Mouse (Mus musculus) layer of hippocampus, postnatal 10 days (tissue): ENCODE data around the gene Eps8. TPM values are rescaled to one million over a fixed set of nuclear protein-coding genes. Genes with fewer than 3 reads are reported as not detected.

Experiments used
- DNase-seq, 2 experiments: peaks; one replicate each; pipeline ENCODE4 v3.0.0; 2021; ENCODE audit warnings: low spot score in 2 of 2
- long read RNA-seq: library from polyadenylated mRNA; stranded (forward); transcript quantifications from one replicate; pipeline ENCODE4 v2.0.0, GENCODE M21; 2023
- total RNA-seq, 2 experiments: library from RNA; stranded (reverse); gene quantifications; 2 replicates each; pipeline ENCODE4 v1.2.3; 2021

The Eps8 gene
- 10 to 100 TPM; 55.5 to 58.6 TPM for total RNA-seq
- long read RNA-seq, full-length matches to known transcripts, result 15 of 26 reads
- long read RNA-seq, partial matches to known transcripts, result 3 of 26 reads
- long read RNA-seq, other reads (novel, unspliced or antisense), result 8 of 26 reads

DNA sequence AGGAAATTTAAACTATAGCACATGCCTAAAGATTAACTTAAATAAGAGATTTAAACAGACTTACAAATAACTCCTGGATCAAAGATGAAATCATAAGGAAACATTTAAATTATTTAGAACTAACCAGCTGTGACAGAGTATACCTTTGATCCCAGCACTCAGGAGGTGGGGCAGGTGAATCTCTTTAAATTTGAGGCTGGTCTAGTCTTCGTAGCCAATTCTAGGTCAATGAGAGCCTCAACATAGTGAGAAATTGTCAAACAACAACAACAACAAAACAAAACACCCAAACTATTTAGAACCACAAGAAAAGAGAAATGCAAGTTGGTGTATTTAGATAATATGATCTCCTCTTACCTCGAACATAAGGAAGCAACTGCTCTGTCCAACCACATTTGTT is at the start of gene Eps8:
Gene Eps8, minus strand, starts transcription at position 101 of the 400 bp plus-strand sequence.
- DNase-seq, result no peak

DNA sequence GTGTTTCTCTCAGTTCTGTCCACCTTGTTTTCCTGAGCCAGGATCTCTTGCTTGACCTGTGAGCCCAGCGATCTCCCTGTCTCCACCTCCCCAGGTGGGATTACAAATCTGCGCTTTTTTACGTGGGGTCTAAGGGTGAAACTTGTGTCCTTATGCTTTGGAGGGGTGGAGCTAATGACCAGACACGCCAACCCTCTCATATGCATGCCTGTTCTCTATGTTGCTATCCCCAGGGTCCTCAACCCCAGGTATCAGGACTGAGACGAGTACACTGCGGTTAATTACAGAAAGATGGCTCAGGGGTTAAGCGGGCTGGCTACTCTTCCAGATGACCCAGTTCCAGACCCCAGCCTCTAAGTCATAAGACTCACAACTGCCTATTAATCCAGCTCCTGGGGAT is 48.8 kb upstream of the Eps8 start:
- no peak for DNase-seq

DNA sequence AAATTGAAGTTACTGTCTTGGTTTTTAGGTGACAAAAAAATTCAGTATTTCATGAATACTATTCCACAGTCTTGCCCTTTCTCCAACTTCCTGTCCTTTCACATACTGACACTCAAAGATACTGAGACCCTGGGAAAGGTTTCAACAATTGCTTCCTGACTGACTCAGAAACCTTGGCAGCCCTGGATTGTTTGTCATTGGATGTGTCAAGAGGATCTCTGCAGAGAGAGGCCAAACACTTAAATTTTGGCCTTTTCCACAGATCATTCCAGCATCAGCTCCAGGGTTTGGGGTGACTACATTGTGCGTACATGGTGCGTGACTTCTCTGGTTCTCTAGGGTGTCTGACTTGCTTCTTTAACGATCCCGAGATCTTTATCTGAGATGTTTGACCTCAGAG is 48.2 kb upstream of the Eps8 start:
- no peak for DNase-seq

DNA sequence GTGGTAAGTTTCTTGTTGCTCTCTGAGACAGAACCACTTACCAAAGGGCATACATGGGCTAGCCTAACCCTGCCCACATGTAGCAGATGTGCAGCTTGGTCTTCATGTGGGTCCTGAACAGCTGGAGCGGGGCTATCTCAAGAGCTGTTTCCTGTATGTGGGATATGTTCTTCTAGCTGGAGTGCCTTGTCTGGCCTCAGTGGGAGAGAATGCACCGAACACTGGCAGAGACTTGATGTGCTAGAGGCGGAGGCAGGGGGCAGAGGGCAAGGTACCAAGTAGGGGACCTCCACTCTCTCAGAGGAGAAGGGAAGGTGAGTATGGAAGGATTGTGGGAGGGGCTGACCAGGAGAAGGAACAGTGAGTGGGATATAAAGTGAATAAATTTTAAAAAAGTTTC is 47.5 kb upstream of the Eps8 start:
- no peak for DNase-seq

DNA sequence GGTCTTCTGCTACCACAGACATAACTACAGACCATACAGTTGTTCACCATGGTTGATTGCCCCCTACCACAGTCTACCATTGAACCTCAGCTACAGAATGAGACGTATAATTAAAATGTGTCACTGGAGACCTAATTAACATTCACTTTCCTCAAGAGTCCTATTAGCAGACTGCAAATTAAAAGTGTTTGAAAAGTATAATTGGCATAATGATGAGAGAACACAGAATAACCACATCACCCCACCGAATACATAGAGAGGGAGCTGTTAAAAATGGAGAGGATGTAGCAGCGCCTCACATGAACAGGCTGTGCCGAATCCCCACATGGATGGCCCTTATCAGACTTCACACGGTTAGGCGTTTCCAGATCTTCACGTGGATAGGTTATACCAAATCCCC is 44.8 kb upstream of the Eps8 start:
- no peak for DNase-seq

DNA sequence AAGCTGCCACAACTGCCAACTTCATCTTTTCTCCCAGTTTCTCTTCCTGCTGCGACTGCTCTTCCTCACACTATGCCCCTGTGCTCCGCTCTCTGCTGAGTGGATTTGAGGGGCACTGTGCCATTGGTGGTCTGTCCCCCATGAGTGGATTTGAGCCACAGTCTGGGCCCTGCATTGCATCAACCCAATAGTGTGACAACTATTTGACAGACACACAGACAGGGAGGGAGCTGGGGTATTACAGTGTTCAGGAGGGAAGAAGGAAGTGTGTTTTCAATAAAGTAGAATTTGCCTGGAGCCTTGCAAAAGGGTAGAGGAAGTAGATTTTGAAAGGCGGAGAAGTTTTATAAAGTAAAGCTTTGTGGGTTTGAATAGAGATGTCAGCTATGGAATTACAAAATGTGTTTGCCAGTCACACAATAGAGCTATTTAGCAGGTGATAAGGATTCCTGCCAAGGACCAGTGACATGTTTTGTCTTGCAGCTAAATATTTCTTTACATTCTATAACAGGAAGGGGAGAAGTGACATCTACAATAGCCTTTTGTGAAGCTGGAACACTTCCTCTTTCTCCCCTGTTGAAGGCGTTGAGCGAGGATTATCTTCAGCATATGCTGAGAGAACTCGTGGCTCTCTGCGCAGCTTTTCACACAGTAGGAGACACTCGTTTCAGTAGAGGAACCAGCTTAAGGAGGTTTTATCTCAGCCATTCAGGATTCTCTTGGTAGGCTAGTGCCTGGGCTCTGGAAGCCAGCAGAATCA is 41.9 kb upstream of the Eps8 start:
- DNase-seq, result no peak

DNA sequence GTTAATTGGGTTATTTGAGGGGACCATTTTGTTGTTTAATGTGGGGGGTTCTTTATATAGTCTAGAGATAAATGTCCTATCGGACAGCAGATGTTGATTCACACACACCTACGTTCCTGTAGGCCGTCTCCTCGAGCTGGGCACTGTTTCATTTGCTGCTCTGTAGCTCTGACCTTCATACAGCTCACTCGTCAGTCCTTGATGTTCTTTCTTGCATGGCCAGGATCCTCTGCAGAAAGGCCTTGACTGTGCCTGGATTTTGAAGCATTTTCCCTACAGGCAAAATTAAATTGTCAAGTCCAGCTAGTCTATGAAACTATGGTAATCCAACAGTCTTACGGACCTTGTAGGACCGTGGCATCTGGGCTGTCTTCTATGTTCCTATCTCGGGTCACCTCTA is 40.4 kb upstream of the Eps8 start:
- no peak for DNase-seq

DNA sequence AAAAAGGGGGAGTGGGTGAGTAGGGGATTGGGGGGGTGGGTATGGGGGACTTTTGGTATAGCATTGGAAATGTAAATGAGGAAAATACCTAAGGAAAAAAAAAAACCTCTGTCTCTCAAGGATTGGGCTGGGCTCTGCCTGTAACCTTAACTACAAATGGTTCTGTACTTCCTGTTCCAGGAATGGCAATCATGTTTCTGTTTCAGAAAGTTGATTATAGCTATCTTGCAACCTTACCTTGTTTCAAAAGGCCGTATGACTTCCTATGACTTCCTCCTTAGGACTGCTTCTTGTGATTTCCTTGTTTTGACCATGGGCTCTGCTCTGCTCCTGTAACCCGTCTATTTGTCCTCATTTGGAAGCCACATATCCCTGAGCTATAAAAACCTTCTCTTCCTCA is 39.6 kb upstream of the Eps8 start:
- DNase-seq, result no peak

DNA sequence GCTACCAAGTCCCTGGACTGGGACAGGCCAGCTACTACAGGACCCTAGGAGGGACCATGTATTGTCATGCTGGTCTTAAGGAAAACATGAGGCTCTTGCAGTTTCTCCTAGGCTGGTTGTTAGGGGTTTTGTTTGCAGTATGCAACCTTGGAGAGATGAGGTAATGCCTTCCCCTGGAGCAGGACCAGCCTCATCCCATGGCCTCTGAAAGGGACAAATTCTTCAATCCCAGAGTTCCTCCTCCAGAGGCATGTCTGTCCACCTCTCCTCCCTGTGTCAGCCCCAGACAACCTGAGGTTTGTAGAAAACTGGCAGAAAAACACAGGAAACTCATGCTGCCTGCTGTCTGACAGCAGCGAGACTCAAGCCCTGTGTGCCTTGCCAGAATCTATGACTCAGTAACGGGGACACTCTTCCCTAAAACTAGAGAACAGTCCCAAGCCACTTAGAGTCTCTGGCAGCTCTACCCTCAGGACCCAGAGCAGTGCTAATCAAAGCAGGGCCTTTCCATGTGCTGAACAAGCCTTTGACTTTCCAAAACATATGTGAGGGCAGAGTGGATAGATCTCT is 36.0 kb upstream of the Eps8 start:
- no peak for DNase-seq

DNA sequence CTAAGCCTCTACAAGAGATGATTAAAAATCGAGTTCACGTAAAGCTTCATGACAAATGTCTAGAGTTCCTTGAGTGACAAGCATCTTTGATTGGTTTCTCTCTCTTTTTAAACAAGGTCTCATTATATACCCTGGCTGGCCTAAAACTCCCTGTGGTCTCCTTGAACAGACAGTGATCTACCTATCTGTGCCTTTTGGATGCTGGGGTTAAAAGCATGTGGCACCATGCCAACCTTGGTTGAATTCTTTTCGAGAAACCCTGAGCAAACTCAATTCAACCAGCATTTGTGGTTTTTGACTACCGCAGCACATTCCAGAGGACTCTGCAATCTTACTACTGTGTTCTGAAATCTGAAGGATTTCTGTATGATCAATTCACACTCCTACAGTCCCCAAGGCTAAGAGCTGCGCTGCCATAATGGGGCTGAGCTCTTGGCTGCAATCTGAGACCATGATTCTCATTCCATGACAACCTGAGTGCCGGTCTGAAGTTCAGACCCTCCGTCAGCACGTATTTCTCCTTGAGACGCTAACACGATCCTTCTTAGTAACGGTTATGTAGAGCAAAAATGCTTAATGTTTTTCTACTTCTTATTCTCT is 33.9 kb upstream of the Eps8 start:
- DNase-seq, result no peak

DNA sequence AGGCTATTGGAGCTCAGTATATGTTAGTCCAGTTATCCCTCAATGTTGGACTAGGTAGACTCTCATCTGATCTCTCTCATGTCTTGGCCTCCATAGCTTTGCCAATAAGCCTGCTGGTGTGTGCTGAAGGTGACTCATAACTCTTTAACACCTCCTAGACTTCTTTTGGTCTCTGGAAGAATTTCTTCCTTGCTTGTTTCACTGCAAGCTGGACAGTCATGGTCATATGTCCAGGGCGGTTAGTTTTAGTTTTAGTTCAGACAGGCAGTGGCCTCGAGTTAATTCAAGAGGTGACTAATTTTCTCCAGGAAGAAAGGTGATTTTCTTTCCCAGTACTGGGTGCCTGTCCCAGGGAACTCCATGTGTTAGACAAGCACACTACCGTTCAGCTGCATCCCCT is 33.4 kb upstream of the Eps8 start:
- no peak for DNase-seq

DNA sequence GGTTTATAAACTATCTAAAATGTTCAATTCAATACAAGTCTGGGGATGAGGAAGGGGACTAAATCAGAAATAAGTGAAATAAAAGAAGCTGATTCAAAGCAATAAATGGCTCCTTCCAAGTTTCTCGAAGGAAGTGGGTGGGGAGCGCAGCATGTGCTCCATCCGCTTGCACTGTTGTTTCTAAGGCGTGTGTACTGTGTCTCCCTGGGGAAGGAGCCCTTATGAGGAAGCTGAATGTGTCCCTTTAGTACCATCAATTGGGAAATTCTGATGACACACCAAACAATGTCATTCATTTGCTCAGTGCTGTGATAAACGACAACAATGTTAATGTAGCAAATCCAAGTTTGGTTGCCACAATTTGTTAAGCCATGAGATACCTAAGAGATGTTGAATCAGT is 33.0 kb upstream of the Eps8 start:
- DNase-seq, result no peak

DNA sequence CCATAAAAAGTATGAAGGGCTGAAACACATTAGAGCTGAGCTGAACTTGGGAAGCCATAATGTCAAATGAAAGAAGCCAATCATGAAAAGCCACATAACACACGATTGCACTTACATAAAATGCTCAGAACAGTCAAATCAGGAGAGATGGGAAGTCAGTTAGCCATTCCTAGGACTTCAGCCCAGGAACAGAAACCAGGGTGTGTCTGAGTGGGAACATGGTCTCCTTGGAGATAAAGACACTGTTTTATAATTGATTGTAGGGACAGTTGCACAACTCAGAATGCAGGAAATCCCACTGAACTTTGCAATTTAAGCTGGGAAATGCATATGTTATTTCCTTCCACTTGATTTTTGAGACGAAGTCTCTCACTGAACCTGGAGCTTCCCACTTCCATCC is 28.0 kb upstream of the Eps8 start:
- no peak for DNase-seq

DNA sequence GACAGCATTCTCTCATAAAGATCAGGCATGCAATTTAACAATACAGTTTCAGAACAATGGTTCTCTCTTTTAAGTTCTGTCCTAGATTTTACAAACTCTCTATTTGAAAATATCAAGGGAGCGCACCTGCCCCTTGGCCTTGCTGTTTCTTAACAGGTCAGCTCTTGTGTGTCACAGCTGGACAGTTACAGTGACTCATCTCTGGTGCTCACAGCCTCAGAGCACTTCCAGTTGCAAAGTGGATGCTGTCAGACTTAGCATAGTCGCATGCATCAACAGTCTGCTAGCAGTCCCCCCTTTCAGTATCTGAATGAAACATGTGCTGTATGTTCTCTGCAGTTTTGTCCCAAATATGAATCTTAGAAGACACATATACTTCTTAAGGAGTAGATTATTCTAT is 26.3 kb upstream of the Eps8 start:
- no peak for DNase-seq

DNA sequence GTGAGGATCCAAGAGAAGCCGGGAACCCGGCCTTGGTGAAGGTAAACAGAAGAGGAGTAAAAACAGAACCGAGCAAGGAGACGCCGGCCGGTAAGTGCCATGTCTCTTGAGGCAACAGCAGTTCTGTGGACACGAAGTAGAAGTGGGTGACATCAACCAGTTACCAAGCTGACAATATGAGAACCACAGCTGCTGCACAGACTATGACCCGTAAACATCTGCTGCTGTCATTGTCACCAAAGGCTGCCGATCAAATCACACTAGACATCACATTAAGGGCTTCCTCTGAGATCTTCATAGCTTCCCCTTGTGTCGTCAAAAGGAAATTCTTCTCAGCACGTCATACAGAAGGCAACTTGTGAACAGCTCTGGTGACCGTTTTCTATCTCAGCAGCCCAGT is 21.9 kb upstream of the Eps8 start:
- no peak for DNase-seq

DNA sequence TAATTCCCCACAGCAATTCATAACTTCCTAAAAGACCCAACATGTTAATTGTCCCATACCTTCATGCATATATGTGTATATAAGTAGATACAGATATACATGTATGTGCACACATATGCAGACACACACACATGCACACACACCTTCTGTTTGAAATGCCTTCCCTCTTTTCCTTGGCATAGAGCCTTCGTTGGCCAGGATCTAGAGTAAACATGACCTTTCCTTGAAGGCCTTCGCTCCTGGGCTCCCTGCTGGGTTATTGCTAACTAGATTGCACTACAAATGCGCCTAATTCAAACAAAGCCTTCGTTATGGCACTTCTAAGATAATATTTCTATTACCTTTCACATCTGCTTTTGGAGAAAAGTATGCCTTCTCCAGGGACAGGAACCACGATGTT is 20.9 kb upstream of the Eps8 start:
- no peak for DNase-seq

DNA sequence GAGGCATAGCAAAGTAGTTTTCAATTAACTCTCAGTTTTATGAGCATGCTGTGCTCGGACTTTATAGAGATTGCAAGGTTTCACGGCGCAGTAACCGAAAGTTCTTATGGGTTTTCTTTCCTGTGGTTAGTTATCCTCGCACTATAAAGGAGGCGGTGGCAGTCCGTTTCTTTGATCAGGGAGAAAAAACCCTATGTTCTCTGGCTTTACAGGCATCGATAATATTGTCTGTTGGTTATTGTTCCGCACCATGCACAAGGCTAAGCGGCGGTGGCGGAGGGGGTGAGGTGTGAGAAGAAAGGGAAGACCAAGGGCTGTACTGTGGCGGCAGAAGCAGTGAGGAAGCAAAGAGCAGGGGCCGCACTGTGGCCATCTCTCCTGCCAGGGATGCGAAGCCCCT is 18.6 kb upstream of the Eps8 start:
- DNase-seq, result no peak

DNA sequence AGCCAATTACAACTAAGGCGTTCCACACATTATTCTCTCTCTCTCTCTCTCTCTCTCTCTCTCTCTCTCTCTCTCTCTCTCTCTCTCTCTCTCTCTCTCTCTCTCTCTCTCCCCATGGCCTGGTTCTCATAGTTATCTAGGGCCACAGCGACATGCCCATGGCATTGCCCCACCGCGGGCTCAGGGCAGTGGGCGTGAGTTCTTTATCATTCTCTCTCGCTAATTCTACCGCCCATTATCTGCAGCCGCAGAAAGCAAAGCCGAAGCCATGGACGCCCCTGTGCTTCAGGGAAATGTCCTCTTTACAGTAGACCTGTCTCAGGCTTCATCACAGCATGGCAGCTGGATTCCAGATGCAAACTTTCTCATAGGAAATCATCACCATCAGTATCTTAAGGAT is 16.9 kb upstream of the Eps8 start:
- DNase-seq, result no peak

DNA sequence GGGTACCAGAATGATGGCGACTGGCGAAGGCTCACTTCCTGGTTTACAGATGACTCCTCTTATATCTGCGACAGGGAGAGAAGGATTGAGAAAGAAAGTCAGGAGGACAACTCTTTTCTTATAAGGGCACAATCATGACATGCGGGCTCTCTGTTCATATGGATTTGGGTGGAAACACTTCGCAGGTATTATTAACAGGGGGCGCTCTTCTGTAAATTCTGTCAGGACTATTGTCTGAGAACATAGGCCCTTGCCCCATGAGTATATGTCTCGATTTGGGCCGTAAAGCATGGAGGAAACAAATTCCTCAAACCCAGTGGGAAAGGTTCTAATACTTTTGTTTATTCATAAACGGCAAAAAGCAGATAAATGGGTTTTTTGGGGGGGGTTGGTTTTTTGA is 16.1 kb upstream of the Eps8 start:
- no peak for DNase-seq

DNA sequence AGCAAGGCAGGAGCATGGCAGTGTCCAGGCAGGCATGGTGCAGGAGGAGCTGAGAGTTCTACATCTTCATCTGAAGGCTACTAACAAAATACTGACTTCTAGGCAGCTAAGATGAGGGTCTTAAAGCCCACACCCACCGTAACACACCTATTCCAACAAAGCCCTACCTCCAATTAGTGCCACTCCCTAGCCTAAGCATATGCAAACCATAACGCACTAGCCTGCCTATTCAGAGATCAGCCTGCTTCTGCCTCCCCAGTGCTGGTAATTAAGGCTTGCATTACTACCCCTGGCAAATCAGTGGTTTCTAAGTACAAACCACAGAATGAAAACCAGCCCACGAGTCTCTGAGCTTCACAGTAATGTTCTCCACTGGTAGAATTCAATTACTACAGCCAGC is 15.2 kb upstream of the Eps8 start:
- DNase-seq, result no peak

DNA sequence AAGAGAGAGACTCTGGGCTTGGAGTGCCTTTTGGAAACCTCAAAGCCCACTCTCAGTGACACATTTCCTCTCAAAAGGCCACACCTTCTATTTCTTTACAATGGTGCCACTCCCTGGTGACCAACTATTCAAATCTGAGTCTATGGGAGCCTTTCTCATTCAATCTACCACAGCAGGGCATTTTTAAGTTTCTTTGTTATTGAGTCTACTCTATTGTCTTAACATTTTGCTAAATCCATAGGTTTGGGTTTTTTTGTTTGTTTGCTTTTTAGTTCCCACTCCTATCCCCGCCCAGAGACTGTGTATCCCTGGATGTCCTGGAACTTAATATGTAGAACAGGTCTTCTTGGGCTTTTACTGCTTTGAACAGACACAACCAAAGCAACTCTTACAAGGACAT is 14.8 kb upstream of the Eps8 start:
- no peak for DNase-seq

DNA sequence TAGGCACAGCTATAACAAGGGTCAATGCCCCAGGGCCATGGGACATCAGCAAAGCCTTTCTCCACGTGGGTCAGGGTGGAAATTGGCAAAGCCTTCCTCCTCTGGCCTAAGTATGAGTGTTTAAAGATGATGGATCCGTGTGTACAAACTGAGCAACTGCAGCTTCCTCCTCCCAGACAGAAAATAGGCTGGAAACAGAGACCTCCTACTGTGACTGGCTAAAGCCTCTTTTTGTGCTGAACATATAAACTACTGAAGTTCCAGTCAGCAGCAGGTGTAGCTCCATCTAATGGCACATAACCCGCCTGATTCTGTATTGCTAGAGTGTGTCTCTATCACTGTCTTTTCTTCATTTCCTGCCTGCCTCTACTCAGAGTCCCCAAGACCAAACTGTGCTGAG is 13.7 kb upstream of the Eps8 start:
- DNase-seq, result no peak

DNA sequence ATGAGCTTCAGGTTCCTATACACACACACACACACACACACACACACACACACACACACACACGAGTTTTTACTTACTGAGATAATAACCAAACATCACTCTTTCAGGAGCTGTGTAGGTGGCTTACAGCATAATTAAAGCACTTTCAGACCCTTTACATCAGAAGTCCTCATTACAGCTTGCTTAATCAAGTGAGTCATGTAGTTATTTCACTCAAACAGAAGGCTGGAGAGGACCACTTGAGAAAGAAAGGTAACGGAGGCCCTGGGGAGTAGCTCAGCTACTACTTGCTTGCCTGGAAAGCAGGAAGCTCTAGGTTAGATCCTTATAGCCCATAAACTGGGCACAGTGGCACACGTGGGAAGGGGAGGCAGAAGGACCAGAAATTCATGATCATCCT is 13.0 kb upstream of the Eps8 start:
- DNase-seq, result no peak
